Mouse (Mus musculus): ENCODE data around the gene Akt1s1. TPM values are rescaled to one million over a fixed set of nuclear protein-coding genes. Genes with fewer than 3 reads are reported as not detected.

Gene Akt1s1
- 167 and 687 TPM in 2 replicates for polyA plus RNA-seq (2012; ENCODE audit: low replicate concordance)

GRCm38 (mm10) chr7:44848561-44849415 is at the start of gene Akt1s1, which contains the start of gene Tbc1d17:
Gene Akt1s1 (plus strand): TSS chr7:44848991.
Gene Tbc1d17 (minus strand): TSS chr7:44849079.

GRCm38 (mm10) chr7:44815721-44816469 is 32.9 kb upstream of the Akt1s1 start, which contains the start of the genes Nup62 and Il4i1:
Gene Nup62 (plus strand): TSS chr7:44816088.
Gene Il4i1 (plus strand): TSS chr7:44816387.

GRCm38 (mm10) chr7:44816470-44817021 is 32.2 kb upstream of the Akt1s1 start, which contains the start of gene Atf5:
Gene Atf5 (minus strand): TSS chr7:44816658.

GRCm38 (mm10) chr7:44857042-44857552 is 8.3 kb downstream of the Akt1s1 start, which contains the start of gene Pnkp:
Gene Pnkp (plus strand): TSS chr7:44857139.

GRCm38 (mm10) chr7:44869697-44870528 is 21.1 kb downstream of the Akt1s1 start, which contains the start of gene Ptov1:
Gene Ptov1 (minus strand): TSS chr7:44869788.

GRCm38 (mm10) chr7:44892276-44892921 is 43.6 kb downstream of the Akt1s1 start, which contains the start of gene Med25:
Gene Med25 (minus strand): TSS chr7:44892712.

GRCm38 (mm10) chr7:44895593-44896434 is 47.0 kb downstream of the Akt1s1 start, which contains the start of gene Fuz:
Gene Fuz (plus strand): TSS chr7:44896079.

Other genes with a start within 250 kb of the Akt1s1 start
- gene Myh14, start 178.1 kb upstream of the Akt1s1 start, polyA plus RNA-seq (2012; ENCODE audit: low replicate concordance), result 0.33 and 0.61 TPM in 2 replicates
- gene Izumo2, start 140.2 kb upstream of the Akt1s1 start, polyA plus RNA-seq (2012; ENCODE audit: low replicate concordance), result not detected in 2 replicates
- gene Vrk3, start 100.6 kb upstream of the Akt1s1 start, polyA plus RNA-seq (2012; ENCODE audit: low replicate concordance), result 76.5 and 90.1 TPM in 2 replicates
- gene Zfp473, start 97.9 kb upstream of the Akt1s1 start, polyA plus RNA-seq (2012; ENCODE audit: low replicate concordance), result 0.04 and 0.13 TPM in 2 replicates
- gene Nup62, start 32.9 kb upstream of the Akt1s1 start, polyA plus RNA-seq (2012; ENCODE audit: low replicate concordance), result 31.2 and 81.5 TPM in 2 replicates
- 150 and 240 TPM in 2 replicates for gene Il4i1, start 32.6 kb upstream of the Akt1s1 start, polyA plus RNA-seq (2012; ENCODE audit: low replicate concordance)
- gene Atf5, start 32.3 kb upstream of the Akt1s1 start, polyA plus RNA-seq (2012; ENCODE audit: low replicate concordance), result 25.4 and 45.2 TPM in 2 replicates
- gene Tbc1d17, start 88 bp downstream of the Akt1s1 start, polyA plus RNA-seq (2012; ENCODE audit: low replicate concordance), result 121 and 132 TPM in 2 replicates
- gene Pnkp, start 8.1 kb downstream of the Akt1s1 start, polyA plus RNA-seq (2012; ENCODE audit: low replicate concordance), result 55.0 and 91.1 TPM in 2 replicates
- 42.0 and 70.4 TPM in 2 replicates for gene Ptov1, start 20.8 kb downstream of the Akt1s1 start, polyA plus RNA-seq (2012; ENCODE audit: low replicate concordance)
- gene Med25, start 43.7 kb downstream of the Akt1s1 start, polyA plus RNA-seq (2012; ENCODE audit: low replicate concordance), result 195 and 493 TPM in 2 replicates
- 68.5 and 164 TPM in 2 replicates for gene Fuz, start 47.1 kb downstream of the Akt1s1 start, polyA plus RNA-seq (2012; ENCODE audit: low replicate concordance)
- 86.3 and 94.0 TPM in 2 replicates for gene Ap2a1, start 80.5 kb downstream of the Akt1s1 start, polyA plus RNA-seq (2012; ENCODE audit: low replicate concordance)
- gene Tsks, start 94.2 kb downstream of the Akt1s1 start, polyA plus RNA-seq (2012; ENCODE audit: low replicate concordance), result 0.29 TPM in 1 of 2 replicates, not detected in the other
- 0.16 and 0.33 TPM in 2 replicates for gene Cpt1c, start 125.9 kb downstream of the Akt1s1 start, polyA plus RNA-seq (2012; ENCODE audit: low replicate concordance)
- gene Prmt1, start 137.6 kb downstream of the Akt1s1 start, polyA plus RNA-seq (2012; ENCODE audit: low replicate concordance), result 20.1 and 51.4 TPM in 2 replicates
- 121 and 237 TPM in 2 replicates for gene Irf3, start 148.7 kb downstream of the Akt1s1 start, polyA plus RNA-seq (2012; ENCODE audit: low replicate concordance)
- 98.8 and 137 TPM in 2 replicates for gene Bcl2l12, start 149.7 kb downstream of the Akt1s1 start, polyA plus RNA-seq (2012; ENCODE audit: low replicate concordance)
- gene Scaf1, start 167.4 kb downstream of the Akt1s1 start, polyA plus RNA-seq (2012; ENCODE audit: low replicate concordance), result 147 and 361 TPM in 2 replicates
- 20.4 and 47.3 TPM in 2 replicates for gene Rras, start 169.0 kb downstream of the Akt1s1 start, polyA plus RNA-seq (2012; ENCODE audit: low replicate concordance)
- 91.8 and 211 TPM in 2 replicates for gene Prr12, start 203.9 kb downstream of the Akt1s1 start, polyA plus RNA-seq (2012; ENCODE audit: low replicate concordance)
- 110 and 117 TPM in 2 replicates for gene Nosip, start 213.4 kb downstream of the Akt1s1 start, polyA plus RNA-seq (2012; ENCODE audit: low replicate concordance)
- gene Prrg2, start 213.7 kb downstream of the Akt1s1 start, polyA plus RNA-seq (2012; ENCODE audit: low replicate concordance), result 21.9 and 40.2 TPM in 2 replicates
- gene Rcn3, start 243.2 kb downstream of the Akt1s1 start, polyA plus RNA-seq (2012; ENCODE audit: low replicate concordance), result 45.4 and 68.2 TPM in 2 replicates